Mouse (Mus musculus) testis, adult 2 months (tissue): ENCODE measurements around the gene Tnr.

Experiments
- CTCF ChIP-seq: fragments of 200-500 bp; IDR thresholded peaks from 2 replicates; pipeline ENCODE4 v1.5.1; 2012; ENCODE audit warnings: low read depth, mild to moderate bottlenecking, inconsistent platforms, low read length, moderate library complexity; ENCODE audit not compliant: control insufficient read depth, insufficient read depth, insufficient replicate concordance
- POLR2A ChIP-seq: fragments of 200-500 bp; IDR thresholded peaks from 2 replicates; pipeline ENCODE4 v1.6.1; 2012; ENCODE audit warnings: low read depth, mild to moderate bottlenecking, inconsistent platforms, low read length, moderate library complexity; ENCODE audit not compliant: control insufficient read depth

DNA sequence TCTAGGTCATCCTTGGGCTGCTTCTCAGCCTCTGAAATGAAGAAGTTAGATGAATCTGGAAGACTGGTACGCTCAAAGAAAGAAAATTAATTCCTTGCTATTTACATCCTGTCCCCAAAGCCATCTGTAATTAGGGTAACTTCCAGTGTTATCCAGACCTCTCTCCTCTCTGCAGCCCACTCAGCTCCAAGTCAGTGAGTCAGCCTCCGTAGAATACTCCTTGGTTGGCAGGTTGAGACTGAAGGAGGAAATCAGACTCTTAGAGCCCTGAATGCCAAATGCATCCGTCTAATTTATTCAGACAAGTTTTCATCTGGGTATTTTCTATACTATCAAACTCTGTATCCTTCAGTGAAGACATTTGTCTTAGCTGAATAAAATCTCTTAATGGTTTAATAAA is 255.9 kb downstream of the Tnr start:
- TF ChIP-seq CTCF (no peak), POLR2A (no peak)
